Comparison of ENCODE assay signal across 9 mouse cellular contexts in genomic region chr1:52267606-52268005, GRCm38 (mm10). TPM values are rescaled to one million over a fixed set of nuclear protein-coding genes. Genes with fewer than 3 reads are reported as not detected.
A peak's percentile ranks its signal among the peaks of the same experiment; 100 is the strongest.
DNase-seq lines count a peak whose midpoint lies in the region; ATAC-seq and TF ChIP-seq lines count a peak whose summit lies in the region.
"Had no signal": no experiment of that assay in that cellular context is flagged by ENCODE, and none has a peak within 500 bp of the region (broad histone marks: within the 10 kb centered on the region; RNA-seq: fewer than 3 reads in every experiment).

No protein-coding gene starts in this region.

- H3K4me3 ChIP-seq in midbrain, embryonic 10.5 days: no peak overlapping the region
- H3K4me3 ChIP-seq in midbrain, embryonic 16.5 days (ENCODE audit: low read depth, low read length): no peak overlapping the region
- no peak overlapping the region for H3K4me3 ChIP-seq in lung, embryonic 14.5 days (ENCODE audit: low read depth, low read length)
- H3K4me3 ChIP-seq: heart, embryonic 13.5 days; neural tube, embryonic 12.5 days had no signal

- no peaks in the 10 kb centered on the region for H3K4me1 ChIP-seq in midbrain, embryonic 10.5 days
- no peaks in the 10 kb centered on the region for H3K4me1 ChIP-seq in midbrain, embryonic 16.5 days (ENCODE audit: control insufficient read depth, insufficient read depth, low read length)
- 0 out of 2 replicates have a peak, but pooled peaks cover 4% of the 10 kb centered on the region for H3K4me1 ChIP-seq in lung, embryonic 14.5 days (ENCODE audit: insufficient read depth)
- H3K4me1 ChIP-seq: neural tube, embryonic 12.5 days had no signal

- 53% methylated on average over 3 of the region's 3 CpGs for WGBS in midbrain, embryonic 10.5 days
- WGBS in midbrain, embryonic 16.5 days: 55% methylated on average over 3 of the region's 3 CpGs
- WGBS in lung, embryonic 14.5 days: 57% methylated on average over 3 of the region's 3 CpGs

- no peaks in the 10 kb centered on the region for H3K27me3 ChIP-seq in midbrain, embryonic 10.5 days (ENCODE audit: low read depth, poor library complexity, severe bottlenecking)
- no peaks in the 10 kb centered on the region for H3K27me3 ChIP-seq in midbrain, embryonic 16.5 days (ENCODE audit: control insufficient read depth, insufficient read depth, low read depth, low read length)
- H3K27me3 ChIP-seq in lung, embryonic 14.5 days (ENCODE audit: insufficient read depth, low read length): no peaks in the 10 kb centered on the region
- H3K27me3 ChIP-seq: heart, embryonic 13.5 days; neural tube, embryonic 12.5 days had no signal

- H3K9me3 ChIP-seq in midbrain, embryonic 10.5 days (replicated peaks): no peaks in the 10 kb centered on the region
- H3K9me3 ChIP-seq in midbrain, embryonic 16.5 days (replicated peaks; ENCODE audit: control insufficient read depth, low read length, poor library complexity, severe bottlenecking): no peaks in the 10 kb centered on the region
- no peaks in the 10 kb centered on the region for H3K9me3 ChIP-seq in lung, embryonic 14.5 days (ENCODE audit: low read depth, low read length)
- H3K9me3 ChIP-seq: heart, embryonic 13.5 days; neural tube, embryonic 12.5 days had no signal

- ATAC-seq in midbrain, embryonic 16.5 days: no peak
- no peak for ATAC-seq in lung, embryonic 14.5 days (ENCODE audit: insufficient read depth)

- peak; percentile 46 for TF ChIP-seq CTCF in lung, embryonic 14.5 days (IDR thresholded peaks at IDR 0.05; ENCODE audit: low read depth)

- DNase-seq in midbrain, embryonic 10.5 days (ENCODE audit: low spot score): peak; percentile 16
- peak; percentile 43 for DNase-seq in Muller cell, postnatal 12 days (ENCODE audit: inconsistent ontology term)
- DNase-seq in c-Kit-positive CD71-positive TER-119-positive erythroid progenitor cells, embryonic 14.5 days (ENCODE audit: low spot score): peak; percentile 42
- DNase-seq in gastrocnemius, postnatal 4 days (ENCODE audit: low spot score in 2 of 2): peak; percentile 25 to 57
- DNase-seq in lung, embryonic 14.5 days: peak; percentile 83
- peak; percentile 50 for DNase-seq in thymus, postnatal 25 days

- no peak overlapping the region for H3K27ac ChIP-seq in midbrain, embryonic 10.5 days (replicated peaks)
- no peak overlapping the region for H3K27ac ChIP-seq in midbrain, embryonic 16.5 days (ENCODE audit: low read length)
- no peak overlapping the region for H3K27ac ChIP-seq in lung, embryonic 14.5 days (ENCODE audit: low read depth)
- H3K27ac ChIP-seq: heart, embryonic 13.5 days; neural tube, embryonic 12.5 days had no signal

- H3K4me2 ChIP-seq in midbrain, embryonic 16.5 days (ENCODE audit: low read length): no peak overlapping the region
- H3K4me2 ChIP-seq in lung, embryonic 14.5 days: no peak overlapping the region
- H3K4me2 ChIP-seq: heart, embryonic 13.5 days; neural tube, embryonic 12.5 days had no signal

- H3K36me3 ChIP-seq in midbrain, embryonic 10.5 days: no peaks in the 10 kb centered on the region
- no peaks in the 10 kb centered on the region for H3K36me3 ChIP-seq in midbrain, embryonic 16.5 days (ENCODE audit: control insufficient read depth, insufficient read depth, low read length)
- H3K36me3 ChIP-seq in lung, embryonic 14.5 days (ENCODE audit: insufficient read depth): no peaks in the 10 kb centered on the region
- H3K36me3 ChIP-seq: heart, embryonic 13.5 days; neural tube, embryonic 12.5 days had no signal

- no peak overlapping the region for H3K9ac ChIP-seq in midbrain, embryonic 16.5 days (ENCODE audit: low read depth, low read length)
- H3K9ac ChIP-seq in lung, embryonic 14.5 days: no peak overlapping the region
- H3K9ac ChIP-seq: heart, embryonic 13.5 days; neural tube, embryonic 12.5 days had no signal

RNA-seq across cellular contexts. Expression of gene Gls, which starts 34.6 kb away (rescaled TPM):
- 13.8 and 14.0 TPM in 2 replicates for polyA plus RNA-seq in midbrain, embryonic 10.5 days (2016; fragmentation: Nextera tagmentation; extraction: Ambion mirVana)
- polyA plus RNA-seq in midbrain, embryonic 16.5 days (2015; fragmentation: Nextera tagmentation; extraction: Ambion mirVana): 35.0 and 36.9 TPM in 2 replicates
- 10 to 100 TPM; 60.2 to 71.3 TPM for total RNA-seq in gastrocnemius, postnatal 4 days (2021)
- polyA plus RNA-seq in lung, embryonic 14.5 days (2014; fragmentation: Nextera tagmentation; extraction: Ambion mirVana): 34.3 and 34.4 TPM in 2 replicates

Comparison
In these comparisons a context has a peak if more than half of its experiments do, and no peak if none do; other contexts are left out.
1. DNase-seq: peak in every context shown above with its lines; median percentile 83 in lung, embryonic 14.5 days; 50 in thymus, postnatal 25 days; 43 in Muller cell, postnatal 12 days; 42 in c-Kit-positive CD71-positive TER-119-positive erythroid progenitor cells, embryonic 14.5 days; 41 in gastrocnemius, postnatal 4 days; 16 in midbrain, embryonic 10.5 days.